Mouse (Mus musculus) left cerebral cortex, adult 2 months (tissue): ENCODE measurements around the gene Foxf1. TPM values are rescaled to one million over a fixed set of nuclear protein-coding genes. Genes with fewer than 3 reads are reported as not detected.
A peak's percentile ranks its signal among the peaks of the same experiment; 100 is the strongest.

ENCODE experiments used
- DNase-seq, 2 experiments: peaks; one replicate each; pipeline ENCODE4 v3.0.0; 2021 to 2022; ENCODE audit warnings: low spot score in 2 of 2, mixed read lengths in 1 of 2; ENCODE audit errors: extremely low spot score in 1 of 2
- H3K27ac ChIP-seq: fragments of 200-600 bp; 2 replicates; pipeline ENCODE4 v1.8.1; 2022
- H3K4me3 ChIP-seq: fragments of 200-600 bp; 2 replicates; pipeline ENCODE4 v1.8.1; 2022
- CTCF ChIP-seq: fragments of 200-600 bp; IDR thresholded peaks from 2 replicates; pipeline ENCODE4 v1.8.1; 2022; ENCODE audit warnings: antibody characterized with exemption, mild to moderate bottlenecking, moderate library complexity
- intact Hi-C: fragments of 180-260 bp; cut with DNase I; formaldehyde crosslinking; loops from one replicate; pipeline ENCODE4 v1.15.1; 2025
- microRNA-seq, 2 experiments: library from miRNA; unstranded; fragments of <30 nt; microRNA quantifications; one replicate each; pipeline ENCODE4 v1.2.0; 2021
- total RNA-seq, 2 experiments: library from RNA; stranded (reverse); gene quantifications; 2 replicates each; pipeline ENCODE4 v1.2.3; 2021

The Foxf1 gene
- total RNA-seq, 2 experiments from 2014 or later: 0.79 to 0.91 TPM

DNA sequence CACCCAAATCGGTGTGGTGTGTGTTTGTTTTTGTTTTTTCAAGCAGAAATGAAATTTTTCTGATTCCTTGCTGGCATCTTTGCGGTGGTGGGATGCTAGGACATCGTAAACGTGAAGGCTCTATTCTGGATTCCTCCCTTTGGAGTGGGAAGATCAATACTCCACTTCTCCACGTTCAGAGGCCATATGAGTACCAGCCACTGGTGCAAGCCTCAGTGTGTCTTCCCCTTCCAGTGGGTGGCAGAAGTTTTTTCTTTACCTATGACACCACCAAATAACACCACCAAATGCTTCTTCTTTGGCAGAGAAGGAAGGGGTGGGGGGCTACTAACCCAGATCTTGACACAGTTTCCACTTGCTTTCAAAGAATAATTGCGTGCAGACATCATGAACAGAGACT, 42.0 kb downstream of the Foxf1 start:
- no peak overlapping the region for H3K4me3 ChIP-seq
- no peak overlapping the region for H3K27ac ChIP-seq
- DNase-seq: no peak
- TF ChIP-seq CTCF: no peak
- intact Hi-C loops: no loop called here

DNA sequence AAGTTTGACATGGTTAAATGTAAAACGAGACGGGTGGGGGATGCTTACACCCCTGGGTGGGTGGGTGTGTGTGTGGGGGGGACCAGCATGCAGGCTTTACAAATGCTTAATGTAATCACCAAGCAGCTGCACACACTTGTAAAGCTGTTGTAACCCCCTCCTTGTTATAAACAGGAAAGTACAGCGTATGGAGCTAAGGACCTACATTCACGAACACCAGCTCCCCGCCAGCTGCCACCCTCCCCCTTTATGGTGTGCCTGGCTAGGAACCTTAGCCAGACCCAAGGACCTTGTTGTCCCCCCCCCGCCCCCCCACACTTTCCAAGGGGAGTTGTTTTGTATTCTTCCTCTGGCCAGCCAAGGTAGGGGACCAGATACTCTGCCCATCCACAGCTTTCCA, 42.5 kb downstream of the Foxf1 start:
- Histone ChIP-seq H3K27ac (no peak overlapping the region), H3K4me3 (no peak overlapping the region)
- no peak for TF ChIP-seq CTCF
- intact Hi-C loops: no loop called here
- DNase-seq: no peak

DNA sequence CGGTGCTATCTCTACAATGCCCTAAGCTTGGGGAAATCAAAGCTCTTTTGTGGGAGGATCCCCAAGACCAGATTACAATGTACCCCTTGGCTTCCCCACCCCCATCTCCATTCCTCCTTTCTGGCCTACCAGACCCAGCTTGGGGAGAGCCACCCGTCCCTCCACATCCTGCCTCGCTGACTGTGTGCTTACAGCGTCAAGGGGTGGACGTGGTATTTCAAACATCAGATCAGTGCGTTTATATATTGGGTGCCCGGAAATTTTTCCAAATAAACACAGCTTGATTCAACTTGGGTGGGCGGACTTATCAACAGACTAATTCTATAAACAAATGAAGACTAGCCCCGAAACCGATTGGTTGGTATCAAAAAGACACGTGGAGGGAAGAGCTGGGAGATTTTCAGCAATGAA, 43.1 kb downstream of the Foxf1 start:
- Histone ChIP-seq H3K4me3 (no peak overlapping the region), H3K27ac (no peak overlapping the region)
- TF ChIP-seq CTCF: no peak
- no peak for DNase-seq
- intact Hi-C loops: no loop called here

DNA sequence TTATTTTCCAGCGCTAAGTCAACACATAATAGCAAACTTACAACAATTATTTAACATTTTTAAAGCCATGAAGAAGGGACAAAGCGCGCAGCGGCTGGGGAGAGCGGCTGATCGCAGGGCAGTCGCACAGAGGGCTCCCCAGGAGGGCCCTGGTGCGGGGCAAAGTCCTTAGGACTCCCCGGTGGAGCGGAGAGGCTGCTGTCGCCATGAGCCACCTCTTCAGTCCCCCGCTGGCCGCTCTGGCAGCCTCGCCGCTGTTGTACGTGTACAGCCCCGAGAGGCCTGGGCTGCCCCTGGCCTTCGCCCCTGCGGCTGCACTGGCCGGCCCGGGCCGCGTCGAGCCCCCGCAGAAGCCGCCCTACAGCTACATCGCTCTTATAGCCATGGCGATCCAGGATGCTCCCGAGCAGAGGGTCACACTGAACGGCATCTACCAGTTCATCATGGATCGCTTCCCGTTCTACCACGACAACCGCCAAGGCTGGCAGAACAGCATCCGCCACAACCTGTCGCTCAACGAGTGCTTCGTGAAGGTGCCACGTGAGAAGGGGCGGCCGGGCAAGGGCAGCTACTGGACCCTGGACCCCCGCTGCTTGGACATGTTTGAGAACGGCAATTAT, 43.7 kb downstream of the Foxf1 start, which contains the start of gene Foxl1:
TSS of gene Foxl1 (plus strand) at position 185 of the 620 bp plus-strand sequence.
- intact Hi-C loops: no loop called here
- Histone ChIP-seq H3K4me3 (no peak within 1 kb of the TSS), H3K27ac (no peak within 1 kb of the TSS)
- no peak for DNase-seq
- no peak for TF ChIP-seq CTCF

DNA sequence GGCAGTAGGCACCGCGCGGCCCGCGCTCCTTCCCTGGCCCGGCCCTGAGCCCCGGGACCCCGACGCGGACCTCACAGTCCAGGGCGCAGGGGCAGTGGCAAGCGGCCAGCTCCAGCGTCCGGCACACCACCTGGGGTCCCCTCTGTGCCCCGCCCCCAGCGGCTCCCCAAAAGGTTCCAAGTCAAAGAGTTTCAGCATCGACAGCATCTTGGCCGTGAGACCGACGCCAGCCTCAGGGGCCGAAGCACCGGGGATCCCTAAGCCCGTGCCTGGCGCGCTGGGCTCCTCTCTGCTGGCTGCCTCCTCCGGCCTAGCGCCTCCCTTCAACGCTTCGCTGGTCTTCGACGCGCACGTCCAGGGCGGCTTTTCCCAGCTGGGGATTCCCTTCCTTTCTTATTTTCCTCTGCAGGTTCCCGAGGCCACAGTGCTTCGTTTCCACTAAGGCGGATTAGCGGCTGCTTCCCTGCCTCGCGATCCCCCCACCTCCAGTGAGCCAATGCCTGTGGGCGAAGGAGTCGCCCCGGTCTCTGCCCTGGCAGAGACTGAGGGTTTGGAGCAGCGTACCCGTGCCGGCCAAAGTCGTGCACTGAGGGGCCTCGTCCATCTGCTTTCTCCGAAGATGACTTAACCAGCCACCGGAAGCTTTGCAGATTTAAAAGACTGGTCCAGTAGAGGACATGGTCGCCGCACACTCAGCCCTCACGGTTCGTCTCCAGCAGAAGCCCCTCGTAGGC, 44.5 kb downstream of the Foxf1 start:
- H3K4me3 ChIP-seq: no peak overlapping the region
- TF ChIP-seq CTCF: no peak
- no peak for DNase-seq
- H3K27ac ChIP-seq: no peak overlapping the region
- intact Hi-C loops: no loop called here

DNA sequence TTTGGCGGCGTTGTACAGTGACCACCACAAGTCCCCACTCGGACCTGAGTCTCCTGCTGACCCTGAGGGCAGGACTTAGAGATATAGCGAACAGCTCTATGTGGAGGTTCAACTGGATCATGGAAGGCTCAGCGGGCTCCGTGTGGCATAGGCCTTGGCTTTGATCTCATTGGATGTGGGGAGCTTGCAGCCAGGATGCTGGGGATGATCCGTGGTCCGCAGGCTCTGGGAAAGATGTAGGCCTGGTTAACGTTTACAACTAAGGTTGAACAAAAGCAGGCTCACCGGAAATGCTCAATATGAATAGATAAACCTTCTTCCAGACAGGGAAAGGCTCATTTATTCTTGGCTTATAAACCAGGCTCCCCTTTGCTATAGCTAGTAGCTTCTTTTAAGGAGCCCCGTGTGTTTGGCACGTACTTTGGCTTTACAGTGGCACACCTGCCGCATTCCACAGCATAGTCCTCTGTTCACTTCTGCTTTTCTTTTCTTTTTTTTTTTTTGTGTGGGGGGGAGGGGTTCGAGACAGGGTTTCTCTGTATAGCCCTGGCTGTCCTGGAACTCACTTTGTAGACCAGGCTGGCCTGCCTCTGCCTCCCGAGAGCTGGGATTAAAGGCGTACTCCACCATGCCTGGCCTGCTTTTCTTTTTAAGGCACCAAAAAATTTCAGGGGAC, 45.2 kb downstream of the Foxf1 start:
- H3K27ac ChIP-seq: no peak overlapping the region
- no peak for TF ChIP-seq CTCF
- no peak overlapping the region for H3K4me3 ChIP-seq
- no peak for DNase-seq
- intact Hi-C loops: no loop called here

DNA sequence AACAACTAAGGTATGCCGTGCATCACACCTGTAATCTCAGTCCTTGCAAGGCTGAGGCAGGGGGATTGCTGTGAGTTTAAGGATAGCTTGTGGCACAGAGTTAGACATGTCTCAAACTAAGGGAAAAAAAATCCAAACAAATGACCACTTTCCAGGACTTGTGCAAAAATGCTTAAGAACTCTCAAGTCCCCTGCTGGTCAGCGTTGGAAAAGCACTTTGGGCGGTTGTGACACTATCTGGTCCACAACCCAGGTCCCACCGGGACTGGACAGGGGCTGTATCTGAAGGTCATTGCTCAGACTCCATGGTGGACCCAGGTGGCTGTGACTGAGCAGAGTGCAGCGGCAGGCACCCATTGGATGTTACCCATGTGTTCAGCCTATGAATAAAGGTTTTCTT, 46.3 kb downstream of the Foxf1 start:
- H3K27ac ChIP-seq: no peak overlapping the region
- DNase-seq: no peak
- intact Hi-C loops: no loop called here
- TF ChIP-seq CTCF: peak; percentile 54
- H3K4me3 ChIP-seq: no peak overlapping the region

DNA sequence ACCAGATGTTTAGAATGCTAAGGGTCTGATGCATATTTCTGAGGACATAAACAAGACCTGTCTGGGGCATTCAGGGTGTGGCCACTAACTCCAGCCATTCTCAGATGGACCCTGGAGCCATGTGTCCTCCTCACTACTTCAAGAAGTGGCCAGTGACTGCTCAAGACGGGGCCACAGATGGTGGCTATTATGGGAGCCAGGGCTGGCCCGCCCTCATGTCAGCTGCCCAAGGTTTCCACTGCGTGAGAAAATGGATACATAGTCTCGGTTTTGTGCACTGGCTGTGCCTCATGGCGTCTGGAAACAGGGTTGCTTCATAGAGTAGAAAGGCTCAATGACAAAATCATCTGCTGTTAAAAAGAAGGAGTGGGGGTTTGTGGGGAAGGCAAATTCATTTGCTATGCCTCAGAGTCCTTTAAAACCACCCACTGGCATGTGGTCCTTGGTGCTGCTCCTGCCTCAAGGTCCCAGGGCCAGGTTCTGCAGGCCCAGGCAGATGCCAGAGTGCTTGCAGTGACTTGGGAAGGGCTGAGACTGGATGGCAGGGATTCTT, 48.9 kb downstream of the Foxf1 start:
- no peak for DNase-seq
- no peak for TF ChIP-seq CTCF
- no peak overlapping the region for H3K4me3 ChIP-seq
- intact Hi-C loops: no loop called here
- no peak overlapping the region for H3K27ac ChIP-seq

DNA sequence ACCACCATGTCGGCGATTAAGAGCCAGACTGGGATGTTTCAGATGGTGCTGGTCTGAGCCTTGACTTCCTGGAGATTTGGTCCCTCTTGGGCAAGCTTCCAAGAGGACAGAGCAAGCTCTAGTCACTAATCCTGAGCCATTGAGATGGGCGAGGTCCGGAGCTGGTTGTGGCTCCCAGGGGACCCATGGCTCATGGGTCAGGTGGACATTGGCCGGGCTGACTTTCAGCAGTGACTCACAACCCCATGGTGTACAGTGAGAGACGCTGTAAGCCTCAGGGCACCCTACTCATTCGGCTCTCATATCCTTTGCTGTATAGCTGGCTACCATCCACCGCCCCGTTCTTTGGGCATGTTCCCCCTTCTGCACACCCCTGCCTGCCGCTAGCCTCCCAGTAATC, 49.9 kb downstream of the Foxf1 start:
- H3K4me3 ChIP-seq: no peak overlapping the region
- no peak overlapping the region for H3K27ac ChIP-seq
- no peak for TF ChIP-seq CTCF
- DNase-seq: no peak
- intact Hi-C loops: no loop called here

DNA sequence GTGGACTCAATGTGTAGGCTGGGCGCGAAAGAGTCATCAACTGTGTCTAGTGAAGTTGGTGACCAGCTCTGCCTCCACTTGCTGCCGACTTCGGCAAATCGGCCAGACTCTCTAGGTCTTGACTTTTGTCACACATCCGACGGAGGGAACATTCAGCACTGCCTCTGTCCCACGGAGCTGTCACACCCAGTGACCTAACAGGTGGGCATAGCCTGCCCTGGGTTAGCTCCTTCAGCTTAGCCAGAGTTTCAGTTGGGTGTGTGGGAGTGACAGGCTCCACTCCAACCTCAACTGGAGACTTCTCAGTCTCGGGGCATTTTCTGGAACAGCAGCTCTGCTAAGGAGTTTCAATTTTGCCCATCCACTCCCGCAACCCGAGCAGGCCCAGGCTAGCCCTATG, 50.3 kb downstream of the Foxf1 start:
- Histone ChIP-seq H3K4me3 (no peak overlapping the region), H3K27ac (no peak overlapping the region)
- intact Hi-C loops: no loop called here
- no peak for TF ChIP-seq CTCF
- DNase-seq: no peak

DNA sequence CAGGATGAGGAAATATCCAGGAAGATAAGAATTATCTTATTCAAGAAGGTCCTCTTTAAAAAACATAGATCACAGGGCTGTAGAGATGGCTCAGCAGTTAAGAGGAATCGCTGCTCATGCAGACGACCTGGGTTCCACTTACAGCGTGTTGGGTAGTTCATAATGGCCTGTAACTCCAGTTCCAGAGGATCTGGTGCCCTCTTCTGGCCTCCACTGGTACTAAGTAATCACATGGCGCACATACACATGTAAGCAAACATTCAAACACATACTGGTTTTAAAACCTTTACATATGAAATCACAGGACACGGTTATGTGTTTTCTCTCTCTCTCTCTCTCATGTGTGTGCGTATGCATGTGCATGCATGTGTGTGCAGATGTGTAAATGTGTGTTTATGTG, 52.7 kb downstream of the Foxf1 start:
- intact Hi-C loops: loop anchor here (5.0 kb wide), 1 partner anchor 75 kb away; no protein-coding TSS in a partner anchor
- no peak; the same call in 1 of the 2 replicates for TF ChIP-seq CTCF
- DNase-seq: no peak
- Histone ChIP-seq H3K4me3 (no peak overlapping the region), H3K27ac (no peak overlapping the region)

Small RNA genes lying within 50 kb of the gene (microRNA-seq; reads per million reads assigned to microRNA genes)
- 0 reads per million in 2 experiments for gene Gm27530

Other genes starting within 250 kb of the Foxf1 start
- 10 to 100 TPM; 40.0 to 46.5 TPM for gene Mthfsd, start 24.0 kb downstream of the Foxf1 start, total RNA-seq
- gene Foxc2, start 31.8 kb downstream of the Foxf1 start, total RNA-seq: 1 to 10 TPM; 1.5 to 2.3 TPM
- gene Foxl1, start 43.6 kb downstream of the Foxf1 start, total RNA-seq: under 1 TPM in 1 of 2 experiments, not detected in 1; 0.21 TPM